Mouse (Mus musculus) forelimb bud, embryonic 11.5 days (tissue): ENCODE data around the gene Dnmt1.
A peak's percentile ranks its signal among the peaks of the same experiment; 100 is the strongest.

ENCODE experiments used
- DNase-seq: peaks from one replicate; pipeline ENCODE4 v3.0.0-alpha.2; 2012; ENCODE audit warnings: low read depth, low spot score

Dnmt1 gene

DNA sequence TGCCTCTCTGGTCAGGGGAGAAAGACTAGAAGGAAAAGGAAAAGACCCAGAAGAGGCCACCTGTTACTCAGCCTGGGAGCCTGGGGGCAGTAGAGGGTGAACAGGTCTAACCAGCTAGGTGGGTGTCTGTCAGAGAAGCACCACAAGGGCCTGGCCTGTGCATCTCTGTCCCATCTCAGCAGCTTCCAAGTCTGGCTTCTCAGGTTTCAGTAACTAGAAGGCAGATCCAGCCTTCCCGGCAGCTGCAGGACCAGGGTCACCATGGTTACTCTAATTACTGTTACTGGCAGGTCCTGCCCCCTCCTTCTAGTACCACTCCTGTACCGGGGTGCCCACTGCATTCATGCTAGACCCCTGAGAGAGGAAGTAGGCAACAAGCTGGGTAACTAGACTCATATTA is 15.8 kb downstream of the Dnmt1 start:
- DNase-seq = peak; percentile 64

DNA sequence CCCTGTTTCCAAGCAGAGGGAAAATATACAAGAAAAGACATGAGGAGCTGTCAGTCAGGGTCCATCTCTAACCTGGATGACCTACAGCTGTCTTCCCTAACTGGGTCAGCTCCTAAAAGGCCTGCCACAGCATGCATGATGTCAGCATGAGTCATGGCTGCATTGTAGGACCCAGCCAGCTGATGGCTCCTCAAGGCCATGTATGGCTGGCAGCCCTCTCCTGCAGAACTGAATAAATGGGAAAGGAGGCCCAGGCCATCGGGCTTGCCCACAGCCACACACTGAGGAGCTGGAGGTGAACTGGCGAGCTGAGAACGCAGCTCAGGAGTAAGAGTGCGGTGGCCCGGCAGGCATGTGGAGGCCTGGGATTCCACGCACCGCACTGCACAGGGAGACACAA is 16.3 kb downstream of the Dnmt1 start:
- no peak for DNase-seq

DNA sequence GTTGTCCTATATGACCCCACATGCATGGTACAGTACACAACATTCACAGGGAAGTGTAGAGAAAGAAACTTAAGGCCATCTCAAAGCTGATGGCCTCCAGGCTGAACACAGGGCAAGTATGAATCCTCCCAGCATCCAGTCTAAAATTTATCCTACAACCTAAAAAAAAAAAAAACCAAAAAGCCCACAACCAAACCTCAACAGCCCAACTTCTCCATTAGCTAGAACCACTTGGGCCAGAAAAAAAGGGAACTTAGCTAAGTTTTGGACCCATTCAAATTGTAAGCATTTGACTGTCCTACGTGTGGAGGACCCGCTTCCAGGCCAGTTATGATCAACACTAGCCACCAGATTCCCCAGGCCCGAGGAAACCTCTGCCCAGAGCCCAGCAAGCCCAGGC is 36.4 kb downstream of the Dnmt1 start:
- DNase-seq = no peak

DNA sequence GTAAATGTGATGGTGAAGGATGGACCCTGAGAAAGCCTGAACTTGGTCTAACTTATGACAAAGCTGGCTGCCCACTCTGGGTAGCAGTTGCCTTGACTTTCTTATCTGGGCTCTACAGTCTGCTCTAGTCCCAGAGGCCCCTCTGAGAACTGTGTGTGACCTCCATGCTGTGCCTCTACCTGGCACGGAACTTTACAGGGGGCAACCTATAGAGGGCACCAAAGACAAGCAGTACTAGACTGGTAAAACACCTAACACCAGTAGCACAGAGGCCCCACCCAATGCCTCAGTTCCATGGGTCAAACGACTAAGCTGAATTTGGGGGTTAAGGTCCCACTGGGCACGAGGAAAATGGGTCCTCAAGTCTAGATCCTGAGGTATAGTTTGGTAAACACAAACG is 43.5 kb downstream of the Dnmt1 start:
- no peak for DNase-seq

DNA sequence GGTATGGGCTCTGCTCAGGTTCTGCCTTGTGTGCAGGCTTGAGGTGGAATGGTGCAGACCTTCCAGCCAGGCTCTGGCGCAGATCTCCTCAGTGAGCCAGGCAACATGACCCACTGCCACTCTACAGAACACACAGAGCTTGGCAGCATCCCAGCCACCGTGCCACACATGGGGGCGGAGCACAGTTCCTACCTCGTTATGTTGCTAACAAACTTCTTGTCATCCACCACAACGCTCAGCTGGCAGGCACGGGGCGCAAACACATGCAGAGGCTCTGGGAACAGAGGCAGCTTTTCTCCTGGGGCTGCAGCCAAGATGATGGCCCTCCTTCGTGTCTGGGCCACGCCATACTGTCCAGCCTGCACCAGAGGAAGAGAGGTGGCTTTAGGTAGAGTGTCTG is 49.7 kb downstream of the Dnmt1 start:
- DNase-seq = no peak

DNA sequence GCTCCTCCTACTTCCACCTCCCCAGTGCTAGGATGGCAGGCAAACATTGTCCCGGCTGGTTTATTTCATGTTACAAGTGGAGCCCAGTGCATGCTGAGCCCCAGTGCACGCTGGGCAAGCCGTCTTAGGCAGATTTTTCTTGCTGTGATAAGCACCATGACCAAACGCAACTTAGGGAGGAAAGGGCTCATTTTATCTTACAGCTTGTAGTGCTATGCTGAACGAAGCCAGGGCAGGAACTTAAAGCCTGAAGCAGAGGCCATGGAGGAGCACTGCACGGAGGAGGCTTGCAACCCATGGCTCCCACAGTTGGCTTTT is 57.6 kb downstream of the Dnmt1 start:
- DNase-seq = no peak

DNA sequence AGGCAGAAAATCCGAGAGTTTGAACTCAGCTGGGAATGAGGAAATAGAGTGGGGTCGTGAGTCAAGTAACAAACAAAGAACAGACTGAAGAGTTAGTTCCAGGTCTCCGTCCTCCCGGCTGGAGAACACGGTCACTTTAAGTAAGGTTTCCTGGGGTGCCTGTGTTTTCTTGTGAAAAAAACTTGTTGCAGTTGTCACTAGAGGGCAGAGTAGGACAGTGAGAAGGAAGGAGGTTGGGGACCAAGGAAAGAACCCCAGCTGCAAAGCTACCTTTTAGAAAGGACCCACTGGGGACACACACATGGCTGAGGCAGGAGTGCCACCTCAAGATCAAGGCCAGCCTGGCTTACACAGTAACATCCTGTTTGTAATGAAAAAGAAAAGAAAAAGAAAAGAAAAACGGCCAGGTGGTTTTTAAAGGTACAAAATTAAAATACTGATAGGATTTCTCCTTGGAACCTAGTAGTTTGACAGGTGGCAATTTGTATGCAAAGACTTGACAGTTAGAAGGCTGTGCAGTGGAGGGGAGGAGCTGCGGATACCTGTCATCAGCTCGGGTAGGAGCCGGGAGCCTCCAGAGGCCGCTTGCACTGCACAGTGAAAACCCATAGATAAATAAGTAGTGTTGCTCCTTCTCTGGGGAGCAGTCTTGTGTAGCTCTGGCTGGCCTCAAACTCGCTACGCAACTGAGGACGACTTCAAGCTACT is 58.1 kb downstream of the Dnmt1 start:
- peak; percentile 54 for DNase-seq

DNA sequence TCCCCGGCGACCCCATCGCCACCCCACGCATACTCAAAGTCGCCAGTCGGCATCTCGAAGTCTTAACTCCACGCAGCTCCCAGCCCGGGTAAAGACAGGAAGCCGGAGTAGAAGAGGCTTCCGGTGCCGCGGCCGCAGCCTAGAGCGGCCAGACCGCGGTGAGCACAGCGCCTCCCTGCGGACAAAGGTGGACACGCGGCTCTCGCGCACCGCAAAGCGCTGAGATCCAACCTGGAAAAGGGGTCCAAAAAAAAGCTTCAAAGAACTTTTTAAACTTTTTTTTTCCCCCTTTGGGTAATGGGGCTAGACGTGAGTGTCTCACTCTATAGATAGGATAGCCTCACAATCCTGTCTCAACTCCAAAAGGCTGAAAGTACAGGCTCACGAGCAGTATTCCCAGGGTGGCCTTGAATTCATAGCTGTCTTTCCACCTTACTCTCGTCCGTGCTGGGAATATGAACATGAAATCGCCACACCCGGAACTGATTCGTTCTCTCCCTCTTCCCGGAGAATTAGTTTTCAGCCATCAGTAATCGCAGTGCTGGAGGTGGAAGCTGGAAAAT is 61.1 kb downstream of the Dnmt1 start, which contains the start of gene Eif3g:
Gene Eif3g, minus strand, starts transcription at position 113 of the 563 bp plus-strand sequence.
- DNase-seq = peak; percentile 83

DNA sequence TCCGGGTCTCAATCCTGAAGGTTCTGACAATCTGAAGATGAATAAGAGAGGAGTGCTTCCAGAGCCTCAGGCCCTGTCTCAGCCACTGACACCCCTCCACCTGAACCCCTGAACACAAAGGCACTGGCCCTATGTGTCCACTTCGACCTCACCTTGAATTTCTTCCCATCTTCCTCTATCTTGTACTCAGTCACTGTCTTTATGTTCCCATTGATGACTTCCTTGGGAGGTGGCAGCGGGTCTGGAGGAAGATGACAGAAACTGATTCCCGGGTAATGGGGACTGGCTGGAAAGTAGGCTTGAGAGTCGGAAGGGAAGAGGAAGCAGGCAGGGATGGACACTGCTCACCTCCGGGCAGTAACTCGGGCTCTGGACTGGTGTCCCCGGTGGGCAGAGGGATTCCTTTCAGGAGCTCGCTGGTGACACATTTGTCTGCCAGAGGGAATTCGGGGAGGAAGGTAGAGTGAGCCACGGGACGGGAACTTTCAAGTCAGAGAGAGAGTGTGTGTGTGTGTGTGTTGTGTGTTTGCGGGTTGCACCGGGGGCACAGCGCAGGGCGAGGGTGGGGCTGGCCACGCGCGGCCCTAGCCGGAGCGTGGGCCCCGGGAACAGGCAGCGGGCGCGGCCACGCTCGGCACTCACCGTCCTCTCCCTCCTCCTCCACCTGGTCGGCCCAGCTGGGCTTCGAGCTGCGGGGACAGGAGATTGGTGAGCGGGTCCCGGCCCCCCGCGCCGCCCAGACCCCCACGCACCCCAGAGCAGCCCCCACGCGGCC is 61.8 kb downstream of the Dnmt1 start:
- no peak for DNase-seq

DNA sequence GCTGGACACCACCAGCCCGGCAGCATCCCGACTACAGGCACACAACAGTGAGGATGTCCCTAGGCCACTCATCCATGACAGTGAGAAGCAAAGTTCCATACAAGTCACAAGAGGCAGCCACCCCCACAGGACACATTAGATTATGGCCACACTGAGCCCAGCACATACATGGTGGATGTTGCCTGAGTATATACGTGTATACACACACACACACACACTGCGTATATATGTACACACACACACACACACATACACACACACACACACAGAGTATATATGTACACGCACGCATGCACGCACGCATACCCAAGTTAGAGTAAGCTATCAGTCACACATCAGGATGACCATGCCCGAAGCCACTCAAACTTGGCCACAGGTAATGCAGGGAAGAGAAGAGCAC is 64.3 kb downstream of the Dnmt1 start:
- DNase-seq = no peak

DNA sequence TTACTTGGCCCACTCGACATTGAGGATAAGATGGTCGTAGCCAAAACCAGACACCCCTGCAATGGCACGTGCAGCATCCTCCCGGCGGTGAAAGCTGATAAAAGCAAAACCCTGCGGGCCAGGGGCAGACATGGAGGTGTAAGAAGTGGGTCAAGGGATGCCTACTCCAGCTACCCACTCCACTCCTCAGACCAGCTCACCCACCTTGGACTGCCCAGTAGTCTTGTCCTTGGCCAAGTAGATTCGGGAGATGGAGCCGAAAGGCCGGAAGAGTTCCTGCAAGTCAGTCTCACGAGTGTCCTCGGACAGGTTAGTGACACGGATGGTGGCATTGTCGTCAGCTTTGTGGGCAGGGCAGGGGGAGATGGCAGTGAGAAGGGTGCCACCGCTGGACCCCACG is 65.1 kb downstream of the Dnmt1 start:
- no peak for DNase-seq

DNA sequence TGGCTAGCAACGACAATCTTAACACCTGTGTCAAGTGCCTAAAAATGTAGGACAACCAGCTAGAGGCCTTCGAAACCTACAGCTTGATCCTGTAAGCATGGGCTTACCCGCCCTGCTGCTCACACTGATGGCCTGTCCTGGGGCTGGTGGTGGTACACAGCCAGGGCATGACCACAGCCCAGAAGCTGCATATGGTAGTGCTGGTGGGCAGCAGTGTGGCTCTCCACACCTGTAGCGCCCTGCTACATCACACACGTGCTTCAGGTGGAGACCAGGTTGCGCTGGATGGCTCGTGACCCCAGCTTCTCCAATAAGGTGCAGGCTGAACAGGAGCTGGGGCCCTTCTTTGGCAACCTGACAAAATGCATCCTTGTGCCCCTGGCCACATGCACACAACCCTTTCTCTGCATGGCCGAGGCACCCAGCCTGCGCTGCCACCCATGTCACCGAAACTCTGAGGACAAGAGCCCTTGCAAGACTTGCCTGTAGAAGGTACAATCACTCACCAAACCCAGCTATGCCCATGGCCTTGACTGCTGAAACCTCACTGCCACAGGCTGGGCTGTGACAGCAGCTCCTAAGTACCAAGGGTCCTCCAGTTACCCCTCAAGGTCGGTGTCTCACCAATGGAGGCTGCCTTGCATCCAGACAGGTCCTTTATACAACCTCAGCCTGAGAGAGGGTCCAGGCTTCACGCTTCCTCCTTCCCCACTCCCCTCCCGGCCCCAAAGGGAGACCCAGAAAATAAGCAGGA is 65.9 kb downstream of the Dnmt1 start:
- no peak for DNase-seq

DNA sequence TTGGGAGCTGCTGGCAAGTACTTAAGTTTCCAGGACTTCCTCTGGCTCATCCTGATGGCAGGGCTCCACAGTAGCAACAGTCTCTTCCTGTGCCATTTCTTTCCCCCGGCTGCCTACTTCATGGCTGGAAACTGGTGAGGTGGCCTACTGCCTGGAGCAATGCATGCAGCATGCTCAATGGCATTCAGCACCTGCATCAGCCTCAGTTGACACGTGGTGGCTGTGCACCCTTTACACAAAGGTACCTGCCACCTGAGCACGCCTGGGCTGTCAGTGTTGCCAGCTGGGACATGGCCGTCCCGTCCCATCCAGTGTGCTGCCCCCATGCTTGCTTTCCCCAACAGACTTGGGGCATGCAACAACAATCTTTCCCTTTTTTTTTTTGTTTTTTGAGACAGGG is 66.6 kb downstream of the Dnmt1 start:
- no peak for DNase-seq

DNA sequence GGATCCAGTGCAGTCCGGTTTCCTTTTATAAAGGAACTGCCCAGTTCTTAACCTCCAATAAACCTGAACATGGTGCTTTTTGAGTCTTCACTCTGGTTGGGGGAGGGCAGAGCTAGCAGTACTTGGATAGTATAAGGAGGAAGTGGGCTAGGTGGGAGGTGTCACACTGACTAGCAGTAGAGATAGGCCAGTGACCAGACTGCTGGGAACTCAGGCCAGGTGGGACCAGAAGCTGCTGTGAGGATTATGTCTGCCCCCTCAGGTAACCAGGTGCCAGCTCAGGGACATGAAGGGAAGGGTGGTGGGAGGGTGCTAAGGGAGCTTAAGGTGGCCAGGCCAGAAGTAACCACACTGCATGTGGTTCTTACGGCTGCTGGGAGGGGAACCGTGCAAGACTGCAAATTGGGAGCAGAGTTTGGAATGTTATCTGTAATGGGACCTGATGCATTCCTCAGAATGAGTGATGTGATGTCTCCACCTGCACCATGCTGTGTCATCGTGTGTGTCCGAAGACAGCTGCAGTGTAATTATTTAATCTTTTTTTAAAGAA is 67.5 kb downstream of the Dnmt1 start:
- DNase-seq = no peak

DNA sequence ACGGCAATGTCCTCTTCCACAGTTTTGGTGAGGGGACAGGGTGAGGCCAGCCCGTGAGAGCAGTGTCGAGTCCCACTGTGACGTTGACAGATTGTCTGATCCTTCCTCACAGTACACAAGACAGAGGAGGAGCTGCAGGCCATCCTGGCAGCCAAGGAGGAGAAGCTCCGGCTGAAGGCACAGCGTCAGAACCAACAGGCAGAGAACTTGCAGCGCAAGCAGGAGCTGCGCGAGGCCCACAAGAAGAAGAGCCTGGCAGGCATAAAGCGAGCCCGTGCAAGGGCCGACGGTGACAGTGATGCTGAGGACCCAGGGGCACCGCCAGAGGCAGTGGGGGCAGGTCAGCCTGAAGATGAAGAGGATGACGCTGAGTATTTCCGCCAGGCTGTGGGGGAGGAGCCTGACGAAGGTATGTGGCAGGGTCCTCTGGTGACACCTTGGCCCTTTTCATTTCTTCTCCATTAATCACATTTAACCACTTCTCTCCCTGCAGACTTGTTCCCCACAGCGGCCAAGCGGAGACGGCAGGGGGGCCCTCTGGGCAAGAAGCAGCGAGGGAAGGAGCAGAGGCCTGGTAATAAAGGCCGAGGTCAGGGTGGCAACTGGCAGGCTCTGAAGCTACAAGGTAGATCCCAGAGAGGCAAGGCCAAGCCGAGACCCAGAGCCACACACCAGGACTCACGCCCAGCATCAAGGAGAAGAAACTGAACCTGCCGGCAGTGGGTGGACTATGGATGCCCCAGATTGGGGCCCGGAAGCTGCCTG is 68.2 kb downstream of the Dnmt1 start:
- no peak for DNase-seq

DNA sequence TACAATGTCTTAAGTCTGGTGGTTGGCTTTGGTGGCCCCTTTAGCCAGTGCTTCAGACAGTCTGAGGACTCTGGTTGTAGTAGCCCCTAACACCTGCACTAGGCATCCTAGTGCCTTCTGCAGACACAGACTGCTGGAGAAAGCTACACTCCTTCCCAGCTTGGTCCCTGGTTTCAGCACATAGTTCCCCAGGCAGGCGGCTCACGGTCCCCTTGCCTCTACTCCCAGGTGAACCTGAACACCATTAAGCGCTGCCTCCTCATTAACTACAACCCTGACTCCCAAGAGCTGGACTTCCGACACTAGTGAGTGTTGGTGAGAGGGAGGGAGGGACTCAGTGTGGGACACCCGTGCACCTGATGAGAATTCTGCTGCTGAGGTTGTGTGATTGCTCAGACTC is 69.3 kb downstream of the Dnmt1 start:
- DNase-seq = no peak

DNA sequence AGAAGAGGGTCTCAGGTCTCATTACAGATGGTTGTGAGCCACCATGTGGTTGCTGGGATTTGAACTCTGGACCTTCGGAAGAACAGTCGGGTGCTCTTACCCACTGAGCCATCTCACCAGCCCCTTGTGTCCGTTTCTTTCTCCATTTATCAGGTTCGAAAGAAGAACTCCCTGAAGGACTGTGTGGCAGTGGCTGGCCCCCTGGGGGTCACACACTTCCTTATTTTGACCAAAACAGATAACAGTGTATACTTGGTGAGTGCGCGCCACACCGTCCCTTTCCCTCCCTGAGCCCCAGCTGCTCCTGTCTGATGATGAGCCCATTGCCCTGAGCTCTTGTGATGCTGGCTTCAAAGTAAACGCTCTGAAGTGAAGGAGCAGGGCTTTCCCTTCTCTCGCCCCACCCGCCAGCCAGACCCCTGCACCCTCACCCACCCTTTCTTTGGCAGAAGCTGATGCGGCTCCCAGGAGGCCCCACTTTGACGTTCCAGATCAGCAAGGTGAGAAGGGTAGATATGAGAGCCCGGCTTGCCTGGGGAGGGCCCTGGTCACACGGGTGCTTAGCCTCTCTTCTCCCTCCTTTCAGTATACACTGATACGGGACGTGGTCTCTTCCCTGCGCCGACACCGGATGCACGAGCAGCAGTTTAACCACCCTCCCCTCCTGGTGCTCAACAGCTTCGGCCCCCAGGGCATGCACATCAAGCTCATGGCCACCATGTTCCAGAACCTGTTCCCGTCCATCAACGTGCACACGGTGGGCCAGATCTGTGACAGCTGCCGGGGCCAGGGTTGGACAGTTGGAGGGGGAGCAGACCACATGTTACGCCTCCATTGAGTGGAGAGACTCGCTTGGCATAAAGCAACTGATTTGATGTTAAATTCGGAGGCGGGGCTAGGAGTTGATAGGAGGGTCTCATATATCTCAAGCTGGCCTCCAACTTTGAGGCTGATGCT is 70.2 kb downstream of the Dnmt1 start:
- no peak for DNase-seq

DNA sequence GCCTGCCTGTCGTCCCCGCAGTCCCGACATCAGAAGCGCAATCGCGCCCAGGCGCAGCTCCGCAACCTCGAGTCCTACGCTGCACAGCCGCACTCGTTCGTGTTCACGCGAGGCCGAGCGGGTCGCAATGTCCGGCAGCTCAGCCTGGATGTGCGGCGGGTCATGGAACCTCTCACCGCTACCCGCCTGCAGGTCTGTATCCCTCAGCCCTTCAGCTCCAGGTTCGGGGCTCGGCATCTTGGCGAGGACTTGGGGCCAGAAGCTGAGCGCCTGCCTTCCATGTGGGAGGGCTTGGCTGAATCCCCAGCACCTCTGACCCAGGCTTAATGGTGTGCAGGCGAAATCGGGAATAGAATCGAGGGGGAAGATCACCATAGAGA is 71.3 kb downstream of the Dnmt1 start:
- DNase-seq = no peak

DNA sequence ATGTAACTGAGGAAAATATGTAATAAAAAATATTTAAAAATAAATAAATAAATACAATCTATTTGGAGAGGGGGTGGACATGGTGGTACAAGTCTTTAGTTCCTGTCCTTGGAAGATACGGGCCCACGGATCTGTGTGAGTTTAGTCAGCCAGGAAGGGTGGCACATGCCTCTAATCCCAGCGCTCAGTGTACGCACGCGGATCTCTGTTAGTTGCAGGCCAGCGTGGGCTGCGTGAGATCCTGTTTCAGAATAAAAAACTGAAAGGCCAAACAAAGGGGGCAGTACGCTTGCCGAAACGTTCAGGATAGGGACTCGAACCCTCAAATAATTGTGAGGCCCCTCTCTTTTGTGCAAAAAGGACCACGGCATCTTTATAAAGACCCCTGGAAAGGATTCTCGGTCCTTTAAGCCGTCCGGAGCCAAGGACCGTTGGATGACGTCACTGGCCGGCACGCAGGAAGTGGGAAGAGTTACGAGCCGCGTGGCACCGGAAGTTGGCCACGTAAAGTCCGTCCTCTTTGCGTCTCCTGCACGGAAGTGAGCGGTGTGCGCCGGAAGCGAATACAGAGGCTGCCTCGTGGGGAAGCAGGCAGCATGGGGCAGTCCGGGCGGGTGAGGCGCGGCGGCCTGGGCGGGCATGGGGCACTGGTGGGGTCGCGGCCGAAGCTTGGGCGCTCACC is 71.8 kb downstream of the Dnmt1 start, which contains the start of gene Ppan:
Gene Ppan, plus strand, starts transcription at position 472 of the 682 bp plus-strand sequence.
- DNase-seq = peak; percentile 97

DNA sequence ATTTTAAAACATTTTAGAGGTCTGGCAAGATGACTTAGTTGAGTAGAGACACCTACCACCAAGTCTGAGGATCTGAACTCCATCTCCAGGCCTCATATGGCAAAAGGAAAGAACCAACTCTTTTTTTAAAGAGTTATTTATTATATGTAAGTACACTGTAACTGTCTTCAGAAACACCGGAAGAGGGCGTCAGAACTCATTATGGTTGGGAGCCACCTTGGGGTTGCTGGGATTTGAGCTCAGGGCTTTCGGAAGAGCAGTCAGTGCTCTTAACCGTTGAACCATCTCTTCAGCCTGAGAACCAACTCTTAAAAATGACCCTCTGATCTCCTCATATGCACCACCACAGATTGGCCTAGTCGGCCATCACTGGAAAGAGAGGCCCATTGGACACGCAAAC is 72.5 kb downstream of the Dnmt1 start:
- DNase-seq = no peak
